Mouse (Mus musculus): ENCODE data around the gene Metap1. TPM values are rescaled to one million over a fixed set of nuclear protein-coding genes. Genes with fewer than 3 reads are reported as not detected.

Gene Metap1
- 31.8 and 33.1 TPM in 2 replicates for polyA plus RNA-seq (2016; fragmentation: Nextera tagmentation; extraction: Ambion mirVana)

- WGBS (ENCODE audit: insufficient replicate concordance), result under 1% methylated on average over 49 of the region's 65 CpGs
- ATAC-seq, result peak; percentile 99
- H3K9me3 ChIP-seq (replicated peaks), result 0 out of 2 replicates have a peak, but pooled peaks cover 4% of the 10 kb centered on the region
- H3K36me3 ChIP-seq, result peaks cover 29% of the 10 kb centered on the region
- H3K27me3 ChIP-seq (replicated peaks), result no peaks in the 10 kb centered on the region
- peak within 1 kb of the TSS; percentile 95 for H3K4me3 ChIP-seq
- peaks cover 30% of the 10 kb centered on the region for H3K4me1 ChIP-seq
- H3K9ac ChIP-seq, result peak within 1 kb of the TSS; percentile 95
- H3K4me2 ChIP-seq, result peak within 1 kb of the TSS; percentile 86
- peak within 1 kb of the TSS; percentile 78 for H3K27ac ChIP-seq
Observed at GRCm38 (mm10) chr3:138489327-138490033, at the start of gene Metap1. TSS of gene Metap1 (minus strand) at chr3:138489515.

- Histone ChIP-seq H3K9ac (no peak overlapping the region), H3K4me3 (no peak overlapping the region), H3K4me2 (no peak overlapping the region), H3K36me3 (peaks cover 13% of the 10 kb centered on the region), H3K27ac (no peak overlapping the region), H3K4me1 (peaks cover 70% of the 10 kb centered on the region), H3K27me3 (replicated peaks) (no peaks in the 10 kb centered on the region), H3K9me3 (replicated peaks) (no peaks in the 10 kb centered on the region)
- WGBS (ENCODE audit: insufficient replicate concordance), result 86% methylated on average over 2 of the region's 2 CpGs
- no peak for ATAC-seq
Observed at GRCm38 (mm10) chr3:138536031-138536430, 46.7 kb upstream of the Metap1 start.

- WGBS (ENCODE audit: insufficient replicate concordance), result 19% methylated on average over 2 of the region's 2 CpGs
- Histone ChIP-seq H3K36me3 (peaks cover 10% of the 10 kb centered on the region), H3K9me3 (replicated peaks) (no peaks in the 10 kb centered on the region), H3K27ac (no peak overlapping the region), H3K4me1 (peaks cover 72% of the 10 kb centered on the region), H3K4me2 (no peak overlapping the region), H3K4me3 (no peak overlapping the region), H3K27me3 (replicated peaks) (no peaks in the 10 kb centered on the region), H3K9ac (no peak overlapping the region)
- no peak for ATAC-seq
Observed at GRCm38 (mm10) chr3:138532764-138533163, 43.4 kb upstream of the Metap1 start.

- ATAC-seq, result no peak
- Histone ChIP-seq H3K4me1 (peaks cover 61% of the 10 kb centered on the region), H3K27ac (no peak overlapping the region), H3K27me3 (replicated peaks) (no peaks in the 10 kb centered on the region), H3K4me3 (no peak overlapping the region), H3K9ac (no peak overlapping the region), H3K36me3 (peaks cover 10% of the 10 kb centered on the region), H3K9me3 (replicated peaks) (no peaks in the 10 kb centered on the region), H3K4me2 (peak overlapping the region; percentile 13; the same call in 1 of the 2 replicates)
- WGBS (ENCODE audit: insufficient replicate concordance), result 41% methylated on average over 12 of the region's 12 CpGs
Observed at GRCm38 (mm10) chr3:138531479-138532181, 42.3 kb upstream of the Metap1 start.

GRCm38 (mm10) chr3:138530578-138531478 lies 41.5 kb upstream of the Metap1 start:
- WGBS (ENCODE audit: insufficient replicate concordance), result 50% methylated on average over 8 of the region's 8 CpGs
- no peaks in the 10 kb centered on the region for H3K27me3 ChIP-seq (replicated peaks)
- no peak for ATAC-seq
- H3K36me3 ChIP-seq, result peaks cover 4% of the 10 kb centered on the region
- no peak overlapping the region for H3K4me3 ChIP-seq
- peaks cover 59% of the 10 kb centered on the region for H3K4me1 ChIP-seq
- no peaks in the 10 kb centered on the region for H3K9me3 ChIP-seq (replicated peaks)
- H3K27ac ChIP-seq, result no peak overlapping the region
- peak overlapping the region; percentile 33; the same call in 1 of the 2 replicates for H3K9ac ChIP-seq
- H3K4me2 ChIP-seq, result peak overlapping the region; percentile 40

- no peaks in the 10 kb centered on the region for H3K36me3 ChIP-seq
- no peak for ATAC-seq
- peak overlapping the region; percentile 99 for H3K9ac ChIP-seq
- peak overlapping the region; percentile 99 for H3K4me3 ChIP-seq
- peak overlapping the region; percentile 91; the same call in 1 of the 2 replicates for H3K27ac ChIP-seq
- H3K4me1 ChIP-seq, result peaks cover 62% of the 10 kb centered on the region
- no peaks in the 10 kb centered on the region for H3K9me3 ChIP-seq (replicated peaks)
- WGBS (ENCODE audit: insufficient replicate concordance), result 2% methylated on average over 16 of the region's 16 CpGs
- no peaks in the 10 kb centered on the region for H3K27me3 ChIP-seq (replicated peaks)
- H3K4me2 ChIP-seq, result peak overlapping the region; percentile 81
Observed at GRCm38 (mm10) chr3:138528265-138528664, 39.0 kb upstream of the Metap1 start.

- ATAC-seq, result peak; percentile 59
- H3K9me3 ChIP-seq (replicated peaks), result no peaks in the 10 kb centered on the region
- H3K4me1 ChIP-seq, result peaks cover 57% of the 10 kb centered on the region
Observed at GRCm38 (mm10) chr3:138527667-138528231, 38.4 kb upstream of the Metap1 start.

GRCm38 (mm10) chr3:138526916-138527666 lies 37.8 kb upstream of the Metap1 start:
- no peaks in the 10 kb centered on the region for H3K36me3 ChIP-seq
- no peaks in the 10 kb centered on the region for H3K27me3 ChIP-seq (replicated peaks)
- H3K4me1 ChIP-seq, result peaks cover 50% of the 10 kb centered on the region
- peak overlapping the region; percentile 99 for H3K9ac ChIP-seq
- peak overlapping the region; percentile 99 for H3K4me3 ChIP-seq
- no peaks in the 10 kb centered on the region for H3K9me3 ChIP-seq (replicated peaks)
- WGBS (ENCODE audit: insufficient replicate concordance), result 3% methylated on average over 62 of the region's 85 CpGs
- H3K4me2 ChIP-seq, result peak overlapping the region; percentile 98
- peak; percentile 90 for ATAC-seq
- H3K27ac ChIP-seq, result peak overlapping the region; percentile 91

More at GRCm38 (mm10) chr3:138527667-138528231, 38.4 kb upstream of the Metap1 start:
- H3K4me2 ChIP-seq, result peak overlapping the region; percentile 81
- no peaks in the 10 kb centered on the region for H3K27me3 ChIP-seq (replicated peaks)
- H3K9ac ChIP-seq, result peak overlapping the region; percentile 99
- no peaks in the 10 kb centered on the region for H3K36me3 ChIP-seq
- peak overlapping the region; percentile 91 for H3K27ac ChIP-seq
- WGBS (ENCODE audit: insufficient replicate concordance), result under 1% methylated on average over 41 of the region's 64 CpGs
- H3K4me3 ChIP-seq, result peak overlapping the region; percentile 99

- Histone ChIP-seq H3K27me3 (replicated peaks) (no peaks in the 10 kb centered on the region), H3K4me1 (peaks cover 42% of the 10 kb centered on the region), H3K4me2 (peak within 1 kb of the TSS; percentile 98), H3K9ac (peak within 1 kb of the TSS; percentile 87), H3K36me3 (no peaks in the 10 kb centered on the region), H3K27ac (peak within 1 kb of the TSS; percentile 85), H3K9me3 (replicated peaks) (no peaks in the 10 kb centered on the region), H3K4me3 (peak within 1 kb of the TSS; percentile 99)
- WGBS (ENCODE audit: insufficient replicate concordance), result 4% methylated on average over 39 of the region's 39 CpGs
- ATAC-seq, result peak; percentile 52
Observed at GRCm38 (mm10) chr3:138526073-138526915, 37.0 kb upstream of the Metap1 start, which contains the start of gene Eif4e. TSS of gene Eif4e (plus strand) at chr3:138526179.

GRCm38 (mm10) chr3:138525494-138525893 lies 36.2 kb upstream of the Metap1 start:
- Histone ChIP-seq H3K27ac (no peak overlapping the region), H3K9me3 (replicated peaks) (no peaks in the 10 kb centered on the region), H3K9ac (peak overlapping the region; percentile 87), H3K27me3 (replicated peaks) (0 out of 2 replicates have a peak, but pooled peaks cover under 1% of the 10 kb centered on the region), H3K36me3 (no peaks in the 10 kb centered on the region), H3K4me3 (peak overlapping the region; percentile 99), H3K4me1 (peaks cover 36% of the 10 kb centered on the region), H3K4me2 (peak overlapping the region; percentile 98)
- 71% methylated on average over 8 of the region's 8 CpGs for WGBS (ENCODE audit: insufficient replicate concordance)
- no peak for ATAC-seq
